ENCODE assay signal across 10 mouse cellular contexts in genomic region chr3:96195616-96196313, GRCm38 (mm10). TPM values are rescaled to one million over a fixed set of nuclear protein-coding genes. Genes with fewer than 3 reads are reported as not detected.
A peak's percentile ranks its signal among the peaks of the same experiment; 100 is the strongest.
DNase-seq lines count a peak whose midpoint lies in the region; ATAC-seq and TF ChIP-seq lines count a peak whose summit lies in the region.
"Had no signal": no experiment of that assay in that cellular context is flagged by ENCODE, and none has a peak within 500 bp of the region (broad histone marks: within the 10 kb centered on the region; RNA-seq: fewer than 3 reads in every experiment).

No protein-coding gene starts in this region.

- peaks cover 7% of the 10 kb centered on the region; the same call in 1 of the 2 replicates for H3K27me3 ChIP-seq in hindbrain, embryonic 10.5 days (ENCODE audit: insufficient read depth, poor library complexity, severe bottlenecking)
- no peaks in the 10 kb centered on the region for H3K27me3 ChIP-seq in hindbrain, embryonic 11.5 days (ENCODE audit: control insufficient read depth, insufficient read depth, low read length)
- peaks cover 12% of the 10 kb centered on the region; the same call in 1 of the 2 replicates for H3K27me3 ChIP-seq in liver, embryonic 12.5 days (replicated peaks)

- TF ChIP-seq POLR2A in brain, embryonic 14.5 days (IDR thresholded peaks at IDR 0.05; ENCODE audit: borderline replicate concordance, extremely low read depth, insufficient read depth, insufficient read length, poor library complexity, severe bottlenecking) = no peak

- H3K27ac ChIP-seq in hindbrain, embryonic 10.5 days = no peak overlapping the region
- H3K27ac ChIP-seq in hindbrain, embryonic 11.5 days (ENCODE audit: low read depth, low read length) = no peak overlapping the region
- no peak overlapping the region for H3K27ac ChIP-seq in liver, embryonic 12.5 days

- 90% methylated on average over 11 of the region's 11 CpGs for WGBS in hindbrain, embryonic 10.5 days
- WGBS in hindbrain, embryonic 11.5 days = 95% methylated on average over 11 of the region's 11 CpGs
- WGBS in liver, embryonic 12.5 days (ENCODE audit: insufficient replicate concordance) = 86% methylated on average over 11 of the region's 11 CpGs

- peaks cover 5% of the 10 kb centered on the region for H3K9me3 ChIP-seq in hindbrain, embryonic 10.5 days
- no peaks in the 10 kb centered on the region for H3K9me3 ChIP-seq in hindbrain, embryonic 11.5 days (ENCODE audit: control insufficient read depth, low read length)
- 0 out of 2 replicates have a peak, but pooled peaks cover 5% of the 10 kb centered on the region for H3K9me3 ChIP-seq in liver, embryonic 12.5 days (replicated peaks)

- no peak for DNase-seq in hindbrain, embryonic 10.5 days (ENCODE audit: low spot score)
- no peak for DNase-seq in hindbrain, embryonic 11.5 days (ENCODE audit: low spot score)
- DNase-seq in A20 (ENCODE audit: low read depth, low spot score) = peak; percentile 27
- no peak for DNase-seq in brain, embryonic 14.5 days (ENCODE audit: low read depth)
- DNase-seq in adrenal gland, postnatal 10 days = no peak
- no peak for DNase-seq in left cerebral cortex, adult 9 months (ENCODE audit: low spot score in 2 of 2)
- no peak for DNase-seq in natural killer cell, adult 2 months (ENCODE audit: low spot score in 2 of 2)
- DNase-seq: kidney, adult 2 months had no signal

- H3K36me3 ChIP-seq in hindbrain, embryonic 10.5 days = peaks cover 9% of the 10 kb centered on the region; the same call in 1 of the 2 replicates
- H3K36me3 ChIP-seq in hindbrain, embryonic 11.5 days (ENCODE audit: control insufficient read depth, insufficient read depth, low read length) = no peaks in the 10 kb centered on the region
- H3K36me3 ChIP-seq in liver, embryonic 12.5 days = peaks cover 6% of the 10 kb centered on the region; the same call in 1 of the 2 replicates

- H3K4me1 ChIP-seq in hindbrain, embryonic 10.5 days (replicated peaks) = peaks cover 23% of the 10 kb centered on the region
- peaks cover 4% of the 10 kb centered on the region; the same call in 1 of the 2 replicates for H3K4me1 ChIP-seq in hindbrain, embryonic 11.5 days (replicated peaks; ENCODE audit: control insufficient read depth, insufficient read depth, low read length)
- H3K4me1 ChIP-seq in liver, embryonic 12.5 days = peaks cover 32% of the 10 kb centered on the region

- 0 out of 2 replicates have a peak, but pooled peaks have one; percentile 11 for TF ChIP-seq CTCF in brain, embryonic 14.5 days (IDR thresholded peaks at IDR 0.05; ENCODE audit: borderline replicate concordance, extremely low read depth, insufficient read depth, insufficient read length)

- no peak for ATAC-seq in hindbrain, embryonic 11.5 days (ENCODE audit: low FRiP score)
- ATAC-seq in liver, embryonic 12.5 days = no peak

- H3K4me3 ChIP-seq in hindbrain, embryonic 10.5 days = peak overlapping the region; percentile 72; the same call in 1 of the 2 replicates
- H3K4me3 ChIP-seq in hindbrain, embryonic 11.5 days (ENCODE audit: low read depth, low read length) = no peak overlapping the region
- H3K4me3 ChIP-seq in liver, embryonic 12.5 days = no peak overlapping the region; the same call in 1 of the 2 replicates

- no peak overlapping the region for H3K9ac ChIP-seq in hindbrain, embryonic 11.5 days (ENCODE audit: low read depth, low read length)
- H3K9ac ChIP-seq in liver, embryonic 12.5 days = no peak overlapping the region

- no peak overlapping the region for H3K4me2 ChIP-seq in hindbrain, embryonic 11.5 days (replicated peaks; ENCODE audit: low read depth, low read length)
- H3K4me2 ChIP-seq in liver, embryonic 12.5 days = peak overlapping the region; percentile 99

RNA-seq across cellular contexts. Expression of gene Sv2a, which starts 14.8 kb away (rescaled TPM):
- 3.7 and 15.3 TPM in 2 replicates for polyA plus RNA-seq in hindbrain, embryonic 10.5 days (2016; fragmentation: Nextera tagmentation; extraction: Ambion mirVana)
- 10.8 and 13.0 TPM in 2 replicates for polyA plus RNA-seq in hindbrain, embryonic 11.5 days (2014; fragmentation: Nextera tagmentation; extraction: Ambion mirVana)
- 101 and 136 TPM in 2 replicates for polyA plus RNA-seq in brain, embryonic 14.5 days (2012; rRNA removed)
- 1.1 and 1.4 TPM in 2 replicates for polyA plus RNA-seq in liver, embryonic 12.5 days (2016; fragmentation: Nextera tagmentation; extraction: Ambion mirVana)
- total RNA-seq in adrenal gland, postnatal 10 days (2021) = 10 to 100 TPM in 1 of 2 experiments, 1 to 10 TPM in 1; 9.5 to 14.2 TPM

RNA-seq across cellular contexts. Expression of gene Sf3b4, which starts 23.6 kb away (rescaled TPM):
- 250 and 259 TPM in 2 replicates for polyA plus RNA-seq in hindbrain, embryonic 10.5 days (2016; fragmentation: Nextera tagmentation; extraction: Ambion mirVana)
- polyA plus RNA-seq in hindbrain, embryonic 11.5 days (2014; fragmentation: Nextera tagmentation; extraction: Ambion mirVana) = 187 and 199 TPM in 2 replicates
- polyA plus RNA-seq in brain, embryonic 14.5 days (2012; rRNA removed) = 112 and 140 TPM in 2 replicates
- polyA plus RNA-seq in liver, embryonic 12.5 days (2016; fragmentation: Nextera tagmentation; extraction: Ambion mirVana) = 135 and 142 TPM in 2 replicates
- 10 to 100 TPM; 50.4 to 50.9 TPM for total RNA-seq in adrenal gland, postnatal 10 days (2021)

RNA-seq across cellular contexts. Expression of gene Bola1, which starts 23.7 kb away (rescaled TPM):
- 89.6 and 90.3 TPM in 2 replicates for polyA plus RNA-seq in hindbrain, embryonic 10.5 days (2016; fragmentation: Nextera tagmentation; extraction: Ambion mirVana)
- 73.3 and 77.6 TPM in 2 replicates for polyA plus RNA-seq in hindbrain, embryonic 11.5 days (2014; fragmentation: Nextera tagmentation; extraction: Ambion mirVana)
- polyA plus RNA-seq in brain, embryonic 14.5 days (2012; rRNA removed) = 48.1 and 54.5 TPM in 2 replicates
- polyA plus RNA-seq in liver, embryonic 12.5 days (2016; fragmentation: Nextera tagmentation; extraction: Ambion mirVana) = 57.4 and 61.7 TPM in 2 replicates
- 10 to 100 TPM; 28.6 to 31.3 TPM for total RNA-seq in adrenal gland, postnatal 10 days (2021)

RNA-seq across cellular contexts. Expression of gene Hist2h2ab, which starts 23.9 kb away (rescaled TPM):
- polyA plus RNA-seq in hindbrain, embryonic 10.5 days (2016; fragmentation: Nextera tagmentation; extraction: Ambion mirVana) = not detected in 2 replicates
- polyA plus RNA-seq in hindbrain, embryonic 11.5 days (2014; fragmentation: Nextera tagmentation; extraction: Ambion mirVana) = 1.4 and 3.0 TPM in 2 replicates
- 2.2 and 10.2 TPM in 2 replicates for polyA plus RNA-seq in brain, embryonic 14.5 days (2012; rRNA removed)
- 0.71 and 0.86 TPM in 2 replicates for polyA plus RNA-seq in liver, embryonic 12.5 days (2016; fragmentation: Nextera tagmentation; extraction: Ambion mirVana)
- total RNA-seq in adrenal gland, postnatal 10 days (2021) = 10 to 100 TPM; 17.5 to 21.2 TPM
- polyA plus RNA-seq: embryonic facial prominence, embryonic 11.5 days had no signal

RNA-seq across cellular contexts. Expression of gene Hist2h2ac, which starts 24.9 kb away (rescaled TPM):
- 7.6 and 12.0 TPM in 2 replicates for polyA plus RNA-seq in hindbrain, embryonic 10.5 days (2016; fragmentation: Nextera tagmentation; extraction: Ambion mirVana)
- 9.6 and 12.7 TPM in 2 replicates for polyA plus RNA-seq in hindbrain, embryonic 11.5 days (2014; fragmentation: Nextera tagmentation; extraction: Ambion mirVana)
- 8.3 and 12.6 TPM in 2 replicates for polyA plus RNA-seq in brain, embryonic 14.5 days (2012; rRNA removed)
- 15.9 and 17.5 TPM in 2 replicates for polyA plus RNA-seq in liver, embryonic 12.5 days (2016; fragmentation: Nextera tagmentation; extraction: Ambion mirVana)
- total RNA-seq in adrenal gland, postnatal 10 days (2021) = 100 to 1,000 TPM; 154 to 170 TPM
